Mouse (Mus musculus) stomach, postnatal 0 days (tissue): ENCODE data around the gene Adamtsl2.

Experiments
- CTCF ChIP-seq: IDR thresholded peaks from 2 replicates; pipeline ENCODE4 v1.5.1; 2016; ENCODE audit warnings: antibody characterized with exemption, low read depth, mild to moderate bottlenecking, moderate library complexity
- EP300 ChIP-seq: optimal IDR thresholded peaks from 2 replicates; pipeline ENCODE3; 2016; ENCODE audit warnings: antibody characterized with exemption

DNA sequence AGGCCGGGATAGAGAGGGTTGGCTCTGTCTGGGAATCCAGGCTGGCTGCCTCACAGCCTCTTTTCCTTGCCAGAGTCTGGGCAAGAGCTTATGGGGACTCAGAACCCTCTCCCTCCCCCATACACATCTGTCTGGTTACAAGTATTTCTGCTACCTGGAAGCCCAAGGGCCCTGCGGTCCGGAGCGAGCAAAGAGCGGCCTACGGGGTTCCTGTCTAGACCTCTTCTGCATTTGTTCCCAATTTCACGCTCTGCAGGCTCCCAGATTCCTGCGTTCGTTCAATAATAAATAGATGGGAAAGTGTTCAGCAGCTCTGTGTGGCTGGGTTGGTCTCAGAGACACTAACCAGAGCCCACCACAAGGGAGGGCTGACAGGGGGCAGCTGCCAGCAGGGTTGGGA is 43.4 kb downstream of the Adamtsl2 start:
- TF ChIP-seq CTCF (no peak), EP300 (no peak)
